Mouse (Mus musculus): ENCODE measurements around the gene Dusp5. TPM values are rescaled to one million over a fixed set of nuclear protein-coding genes. Genes with fewer than 3 reads are reported as not detected.

Dusp5 gene
- polyA plus RNA-seq, 1 experiment = 0.10 TPM

DNA sequence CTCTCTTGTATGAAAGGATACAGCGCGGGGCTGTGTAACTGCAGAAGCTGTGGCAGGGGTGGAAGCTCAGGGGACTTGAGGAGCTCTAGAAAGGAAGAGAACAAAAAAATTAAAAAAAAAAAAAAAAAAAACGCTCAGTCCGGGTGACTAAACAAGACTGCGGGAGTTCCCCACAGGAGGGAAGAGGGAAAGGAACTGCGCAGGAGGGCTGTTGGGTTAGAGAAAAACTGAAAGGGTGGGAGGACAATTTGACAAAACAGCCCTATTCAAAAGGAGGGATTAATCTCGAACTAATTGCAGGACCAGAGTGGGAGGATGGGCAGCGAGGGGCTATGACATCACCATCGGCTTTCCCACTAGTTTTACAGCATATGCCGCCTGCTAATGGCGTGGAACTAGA lies 39.0 kb downstream of the Dusp5 start:
- Histone ChIP-seq H3K36me3 (ENCODE audit: control insufficient read depth) (no peaks in the 10 kb centered on the region), H3K4me3 (replicated peaks) (no peak overlapping the region), H3K27me3 (ENCODE audit: control insufficient read depth) (peaks cover 2% of the 10 kb centered on the region; the same call in 1 of the 2 replicates), H3K4me1 (ENCODE audit: control insufficient read depth) (no peaks in the 10 kb centered on the region; the same call in 1 of the 2 replicates), H3K9me3 (ENCODE audit: control insufficient read depth, low read length) (no peaks in the 10 kb centered on the region)
- TF ChIP-seq GATA1 (IDR thresholded peaks at IDR 0.05; ENCODE audit: low read length) (no peak), TAL1 (IDR thresholded peaks at IDR 0.05; ENCODE audit: low read length) (no peak)

- Histone ChIP-seq H3K9me3 (ENCODE audit: control insufficient read depth, low read length) (no peaks in the 10 kb centered on the region), H3K27me3 (ENCODE audit: control insufficient read depth) (peaks cover 2% of the 10 kb centered on the region; the same call in 1 of the 2 replicates), H3K4me3 (replicated peaks) (no peak overlapping the region), H3K4me1 (ENCODE audit: control insufficient read depth) (no peaks in the 10 kb centered on the region; the same call in 1 of the 2 replicates), H3K36me3 (ENCODE audit: control insufficient read depth) (no peaks in the 10 kb centered on the region)
- no peak for TF ChIP-seq GATA1 (IDR thresholded peaks at IDR 0.05; ENCODE audit: low read length)
- no peak for TF ChIP-seq TAL1 (IDR thresholded peaks at IDR 0.05; ENCODE audit: low read length)
Observed at GRCm38 (mm10) chr19:53568553-53568952, 39.6 kb downstream of the Dusp5 start.

- no peaks in the 10 kb centered on the region; the same call in 1 of the 2 replicates for H3K4me1 ChIP-seq (ENCODE audit: control insufficient read depth)
- peaks cover 2% of the 10 kb centered on the region; the same call in 1 of the 2 replicates for H3K27me3 ChIP-seq (ENCODE audit: control insufficient read depth)
- H3K4me3 ChIP-seq (replicated peaks) = no peak overlapping the region
- no peaks in the 10 kb centered on the region for H3K9me3 ChIP-seq (ENCODE audit: control insufficient read depth, low read length)
- TF ChIP-seq TAL1 (IDR thresholded peaks at IDR 0.05; ENCODE audit: low read length) (no peak), GATA1 (IDR thresholded peaks at IDR 0.05; ENCODE audit: low read length) (no peak)
- no peaks in the 10 kb centered on the region for H3K36me3 ChIP-seq (ENCODE audit: control insufficient read depth)
Observed at GRCm38 (mm10) chr19:53571056-53571455, 42.1 kb downstream of the Dusp5 start.

DNA sequence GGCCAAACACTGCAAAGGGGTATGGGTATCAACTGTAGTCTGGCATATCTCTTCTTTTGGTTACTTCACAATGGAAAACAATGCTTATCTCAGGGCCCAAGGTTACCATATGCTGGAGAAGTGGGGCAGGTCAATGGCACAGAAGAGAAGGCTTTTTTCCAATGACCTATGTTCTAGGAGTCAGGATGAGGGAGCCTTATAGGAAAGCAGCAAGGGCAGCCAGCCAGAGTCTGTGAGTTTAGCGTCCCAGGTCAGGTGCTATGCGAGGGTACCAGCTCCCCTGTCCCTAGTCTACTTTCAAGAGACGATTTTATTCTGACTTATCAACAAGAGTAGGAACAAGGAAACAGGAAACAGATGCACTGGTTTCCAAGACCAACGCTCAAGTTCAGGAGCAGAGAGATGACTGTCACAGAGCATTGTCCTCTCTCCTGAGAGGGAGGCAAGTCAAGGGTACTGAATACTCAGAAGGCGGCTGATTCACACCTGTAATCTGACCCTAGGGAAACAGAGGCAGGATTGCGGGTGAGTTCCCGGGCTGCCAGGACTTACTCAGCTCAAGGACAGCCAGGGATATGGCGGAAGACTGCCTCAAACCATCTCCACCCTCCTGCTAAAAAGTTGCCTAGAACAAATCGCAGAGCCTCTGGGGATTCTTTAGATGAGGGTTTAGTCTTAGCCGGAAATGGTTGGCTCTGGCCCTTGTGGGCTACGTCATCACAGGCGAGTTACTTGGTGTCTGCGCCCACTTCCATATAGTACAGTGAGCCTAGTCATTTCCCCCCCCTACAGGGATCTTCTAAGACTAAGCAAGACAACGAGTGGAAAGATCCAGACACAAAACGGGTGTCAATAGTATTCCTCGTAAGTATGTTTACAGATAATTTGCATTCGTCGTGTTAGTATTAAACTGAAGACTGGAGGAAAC lies 42.9 kb downstream of the Dusp5 start:
- no peaks in the 10 kb centered on the region for H3K9me3 ChIP-seq (ENCODE audit: control insufficient read depth, low read length)
- no peak overlapping the region for H3K4me3 ChIP-seq (replicated peaks)
- TF ChIP-seq GATA1 (IDR thresholded peaks at IDR 0.05; ENCODE audit: low read length) = no peak
- TF ChIP-seq TAL1 (IDR thresholded peaks at IDR 0.05; ENCODE audit: low read length) = no peak
- no peaks in the 10 kb centered on the region; the same call in 1 of the 2 replicates for H3K4me1 ChIP-seq (ENCODE audit: control insufficient read depth)
- H3K27me3 ChIP-seq (ENCODE audit: control insufficient read depth) = peaks cover 2% of the 10 kb centered on the region; the same call in 1 of the 2 replicates
- H3K36me3 ChIP-seq (ENCODE audit: control insufficient read depth) = no peaks in the 10 kb centered on the region

GRCm38 (mm10) chr19:53572607-53573006 lies 43.7 kb downstream of the Dusp5 start:
- no peak overlapping the region for H3K4me3 ChIP-seq (replicated peaks)
- no peaks in the 10 kb centered on the region for H3K36me3 ChIP-seq (ENCODE audit: control insufficient read depth)
- no peaks in the 10 kb centered on the region; the same call in 1 of the 2 replicates for H3K4me1 ChIP-seq (ENCODE audit: control insufficient read depth)
- TF ChIP-seq TAL1 (IDR thresholded peaks at IDR 0.05; ENCODE audit: low read length) = no peak
- TF ChIP-seq GATA1 (IDR thresholded peaks at IDR 0.05; ENCODE audit: low read length) = no peak
- peaks cover 2% of the 10 kb centered on the region; the same call in 1 of the 2 replicates for H3K27me3 ChIP-seq (ENCODE audit: control insufficient read depth)
- H3K9me3 ChIP-seq (ENCODE audit: control insufficient read depth, low read length) = no peaks in the 10 kb centered on the region

DNA sequence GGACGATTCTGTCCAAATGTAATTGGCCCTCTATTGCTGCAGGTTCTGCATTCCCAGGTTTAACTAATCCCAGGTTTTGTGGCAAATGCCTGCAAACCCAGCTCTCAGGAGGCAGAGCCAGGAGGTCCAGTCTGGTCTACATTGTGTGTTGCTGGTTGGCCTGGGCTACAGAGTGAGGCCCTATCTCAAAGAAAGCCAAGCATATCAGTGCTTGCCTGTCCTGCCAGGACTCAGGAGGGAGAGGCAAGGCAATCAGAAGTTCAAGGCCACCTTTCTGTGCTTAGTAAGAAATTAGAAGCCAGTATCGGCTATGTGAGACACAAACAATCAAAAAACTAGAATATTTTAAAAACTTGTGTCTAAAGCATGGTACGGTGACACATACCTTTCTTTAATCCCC lies 44.2 kb downstream of the Dusp5 start:
- Histone ChIP-seq H3K4me1 (ENCODE audit: control insufficient read depth) (no peaks in the 10 kb centered on the region; the same call in 1 of the 2 replicates), H3K27me3 (ENCODE audit: control insufficient read depth) (no peaks in the 10 kb centered on the region; the same call in 1 of the 2 replicates), H3K36me3 (ENCODE audit: control insufficient read depth) (no peaks in the 10 kb centered on the region), H3K4me3 (replicated peaks) (no peak overlapping the region), H3K9me3 (ENCODE audit: control insufficient read depth, low read length) (no peaks in the 10 kb centered on the region)
- TF ChIP-seq GATA1 (IDR thresholded peaks at IDR 0.05; ENCODE audit: low read length) (no peak), TAL1 (IDR thresholded peaks at IDR 0.05; ENCODE audit: low read length) (no peak)

DNA sequence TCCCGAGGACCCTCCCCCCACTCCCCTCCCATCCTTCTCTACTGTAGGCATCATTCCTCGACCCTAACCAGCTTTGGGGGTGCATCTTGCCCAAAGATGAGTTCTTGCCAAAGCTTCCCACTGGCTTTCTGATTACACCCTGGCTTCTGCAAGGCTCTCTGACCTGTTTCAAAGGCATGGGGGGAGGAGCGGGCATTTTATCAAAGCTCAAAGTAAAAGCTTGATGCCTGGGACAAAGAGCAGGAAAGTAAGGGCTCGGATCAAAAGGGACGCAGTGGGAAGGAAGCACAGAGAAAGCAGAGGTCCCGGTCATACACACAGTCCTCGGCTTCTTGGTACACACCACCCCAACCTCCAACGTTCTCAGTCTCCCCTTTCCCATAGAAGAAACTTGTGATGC lies 45.2 kb downstream of the Dusp5 start:
- no peak overlapping the region for H3K4me3 ChIP-seq (replicated peaks)
- TF ChIP-seq TAL1 (IDR thresholded peaks at IDR 0.05; ENCODE audit: low read length) (no peak), GATA1 (IDR thresholded peaks at IDR 0.05; ENCODE audit: low read length) (no peak)
- no peaks in the 10 kb centered on the region for H3K27me3 ChIP-seq (ENCODE audit: control insufficient read depth)
- no peaks in the 10 kb centered on the region for H3K9me3 ChIP-seq (ENCODE audit: control insufficient read depth, low read length)
- H3K4me1 ChIP-seq (ENCODE audit: control insufficient read depth) = no peaks in the 10 kb centered on the region; the same call in 1 of the 2 replicates
- H3K36me3 ChIP-seq (ENCODE audit: control insufficient read depth) = no peaks in the 10 kb centered on the region

GRCm38 (mm10) chr19:53574546-53574945 lies 45.6 kb downstream of the Dusp5 start:
- Histone ChIP-seq H3K27me3 (ENCODE audit: control insufficient read depth) (no peaks in the 10 kb centered on the region), H3K9me3 (ENCODE audit: control insufficient read depth, low read length) (no peaks in the 10 kb centered on the region), H3K36me3 (ENCODE audit: control insufficient read depth) (no peaks in the 10 kb centered on the region), H3K4me1 (ENCODE audit: control insufficient read depth) (no peaks in the 10 kb centered on the region; the same call in 1 of the 2 replicates), H3K4me3 (replicated peaks) (no peak overlapping the region)
- no peak for TF ChIP-seq GATA1 (IDR thresholded peaks at IDR 0.05; ENCODE audit: low read length)

- TF ChIP-seq GATA1 (IDR thresholded peaks at IDR 0.05; ENCODE audit: low read length) (no peak), TAL1 (IDR thresholded peaks at IDR 0.05; ENCODE audit: low read length) (no peak)
- Histone ChIP-seq H3K4me3 (replicated peaks) (no peak overlapping the region), H3K4me1 (ENCODE audit: control insufficient read depth) (no peaks in the 10 kb centered on the region; the same call in 1 of the 2 replicates), H3K36me3 (ENCODE audit: control insufficient read depth) (no peaks in the 10 kb centered on the region), H3K9me3 (ENCODE audit: control insufficient read depth, low read length) (no peaks in the 10 kb centered on the region), H3K27me3 (ENCODE audit: control insufficient read depth) (no peaks in the 10 kb centered on the region)
Observed at GRCm38 (mm10) chr19:53575296-53576010, 46.5 kb downstream of the Dusp5 start.
